Mouse (Mus musculus) small intestine, adult 2 months (tissue): ENCODE data around the gene Prol1.

Experiments used
- CTCF ChIP-seq: fragments of 200-500 bp; IDR thresholded peaks from 2 replicates; pipeline ENCODE4 v1.5.1; 2012; ENCODE audit warnings: low read depth, mild to moderate bottlenecking, control low read depth, inconsistent platforms, low read length, moderate library complexity, mixed read lengths; ENCODE audit not compliant: insufficient replicate concordance, insufficient read length; ENCODE audit errors: extremely low read depth
- POLR2A ChIP-seq: fragments of 200-500 bp; IDR thresholded peaks from 2 replicates; pipeline ENCODE4 v1.6.1; 2012; ENCODE audit warnings: low read depth, mild to moderate bottlenecking, control low read depth, inconsistent platforms, low read length, moderate library complexity

GRCm38 (mm10) chr5:88366886-88367285, 49.8 kb downstream of the Prol1 start:
- TF ChIP-seq POLR2A (no peak), CTCF (no peak)
